Comparison of ENCODE assay signal across 8 mouse cellular contexts in genomic region chr4:122961100-122961567, GRCm38 (mm10). TPM values are rescaled to one million over a fixed set of nuclear protein-coding genes. Genes with fewer than 3 reads are reported as not detected.
A peak's percentile ranks its signal among the peaks of the same experiment; 100 is the strongest.
DNase-seq lines count a peak whose midpoint lies in the region; ATAC-seq and TF ChIP-seq lines count a peak whose summit lies in the region.

Gene Mfsd2a (minus strand): TSS chr4:122961188.

- peak; percentile 75 for ATAC-seq in activated CD4-positive, CD25-positive, alpha-beta regulatory T cell, adult 4 months
- ATAC-seq in liver, embryonic 14.5 days (ENCODE audit: insufficient read depth) = no peak; the same call in 1 of the 2 replicates

- no peak within 1 kb of the TSS for H3K27ac ChIP-seq in liver, embryonic 14.5 days

- intact Hi-C loops in heart, postnatal 14 days (cut with DNase I) = no loop called here

- DNase-seq in fibroblast of lung, adult 2 months (ENCODE audit: low read depth) = peak; percentile 42
- DNase-seq in heart, postnatal 14 days = peak; percentile 45 to 53
- peak; percentile 67 to 81 for DNase-seq in kidney, postnatal 36 days
- no peak for DNase-seq in liver, embryonic 14.5 days (ENCODE audit: low read depth in 3 of 3, low spot score in 3 of 3)
- peak; percentile 63 for DNase-seq in naive thymus-derived CD4-positive, alpha-beta T cell, adult 2 months (ENCODE audit: low read depth)
- DNase-seq in thymus, postnatal 0 days (ENCODE audit: low spot score) = peak; percentile 51

- H3K27me3 ChIP-seq in C2C12 (ENCODE audit: control insufficient read depth, insufficient read depth, insufficient read length) = no peaks in the 10 kb centered on the region
- peaks cover 42% of the 10 kb centered on the region for H3K27me3 ChIP-seq in liver, embryonic 14.5 days (ENCODE audit: control insufficient read depth, insufficient read depth, low read length)

- peak within 1 kb of the TSS; percentile 77 for H3ac ChIP-seq in C2C12 (ENCODE audit: control insufficient read depth, insufficient read length, low read depth)

- WGBS in liver, embryonic 14.5 days (ENCODE audit: insufficient replicate concordance) = 2% methylated on average over 27 of the region's 27 CpGs

- no peaks in the 10 kb centered on the region for H3K4me1 ChIP-seq in liver, embryonic 14.5 days (replicated peaks; ENCODE audit: control insufficient read depth in 2 of 2, insufficient read depth in 2 of 2, low read length in 1 of 2)

- no peaks in the 10 kb centered on the region for H3K9me3 ChIP-seq in liver, embryonic 14.5 days (ENCODE audit: control insufficient read depth, low read length)

- peak within 1 kb of the TSS; percentile 59 for H3K4me2 ChIP-seq in liver, embryonic 14.5 days (ENCODE audit: low read depth)

- peaks cover 12% of the 10 kb centered on the region for H3K79me2 ChIP-seq in C2C12 (ENCODE audit: control insufficient read depth, insufficient read depth)

- TF ChIP-seq EP300 in liver, embryonic 14.5 days (IDR thresholded peaks at IDR 0.05; ENCODE audit: low read depth) = no peak

- H3K4me3 ChIP-seq in C2C12 (ENCODE audit: insufficient read depth, poor library complexity, severe bottlenecking) = peak within 1 kb of the TSS; percentile 49
- peak within 1 kb of the TSS; percentile 29 to 43; a peak in 3 of 4 replicates for H3K4me3 ChIP-seq in liver, embryonic 14.5 days (ENCODE audit: insufficient read depth in 1 of 2, low read depth in 2 of 2, low read length in 2 of 2)

- TF ChIP-seq CTCF in C2C12 (IDR thresholded peaks at IDR 0.05; ENCODE audit: control insufficient read depth, insufficient read depth, insufficient read length) = no peak
- no peak for TF ChIP-seq CTCF in liver, embryonic 14.5 days (IDR thresholded peaks at IDR 0.05; ENCODE audit: low read depth)

- H3K9ac ChIP-seq in liver, embryonic 14.5 days (replicated peaks) = no peak within 1 kb of the TSS

- no peaks in the 10 kb centered on the region for H3K36me3 ChIP-seq in C2C12 (ENCODE audit: control insufficient read depth, insufficient read depth)
- H3K36me3 ChIP-seq in liver, embryonic 14.5 days (replicated peaks; ENCODE audit: control insufficient read depth, insufficient read depth, low read depth) = no peaks in the 10 kb centered on the region

- H3K79me3 ChIP-seq in C2C12 (ENCODE audit: low read depth) = no peaks in the 10 kb centered on the region

TF ChIP-seq in C2C12, 6 proteins besides CTCF, POLR2A, EP300 and RAD21:
- no peak for TF ChIP-seq CEBPB (IDR thresholded peaks at IDR 0.05; ENCODE audit: low read depth)
- TF ChIP-seq MYOG (IDR thresholded peaks at IDR 0.05; ENCODE audit: control insufficient read depth, extremely low read depth, insufficient read length) = no peak
- peak; percentile 93 for TF ChIP-seq MAX (IDR thresholded peaks at IDR 0.05)
- no peak for TF ChIP-seq MYOD1 (IDR thresholded peaks at IDR 0.05; ENCODE audit: control insufficient read depth, insufficient read length, low read depth)

RNA-seq across cellular contexts. Expression of gene Mfsd2a, which starts in this region (rescaled TPM):
- 8.9 TPM for polyA plus RNA-seq in C2C12 (2012; fragmentation: generic; extraction: Trizol)
- polyA plus RNA-seq in activated CD4-positive, CD25-positive, alpha-beta regulatory T cell, adult 4 months (2017; shearing (Covaris generic)) = 1 to 10 TPM; 1.3 to 1.6 TPM
- total RNA-seq in heart, postnatal 14 days (2021) = under 1 TPM in 1 of 2 experiments, not detected in 1; 0.24 TPM
- 0.03 and 0.08 TPM in 2 replicates for polyA plus RNA-seq in liver, embryonic 14.5 days (2012; rRNA removed)
- polyA plus RNA-seq in liver, embryonic 14.5 days (2014; fragmentation: Nextera tagmentation; extraction: Ambion mirVana) = 0.22 TPM in 1 of 2 replicates, not detected in the other
- polyA plus RNA-seq in thymus, postnatal 0 days (2015; fragmentation: Nextera tagmentation; extraction: Ambion mirVana) = 2.4 and 2.7 TPM in 2 replicates

Comparison
In these comparisons a context has a peak if more than half of its experiments do, and no peak if none do; other contexts are left out.
1. Peak in DNase-seq in heart, postnatal 14 days; RNA of the gene not detected or under 1 TPM.
2. DNase-seq: peak in fibroblast of lung, adult 2 months (single experiment), kidney, postnatal 36 days (2 of 2), naive thymus-derived CD4-positive, alpha-beta T cell, adult 2 months (single experiment) and thymus, postnatal 0 days (single experiment); none in liver, embryonic 14.5 days (0 of 3).